Mouse (Mus musculus): Measurements from ENCODE around the gene Ibsp. TPM values are rescaled to one million over a fixed set of nuclear protein-coding genes. Genes with fewer than 3 reads are reported as not detected.

The Ibsp gene
- not detected in 2 replicates for polyA plus RNA-seq (2012; rRNA removed)

DNA sequence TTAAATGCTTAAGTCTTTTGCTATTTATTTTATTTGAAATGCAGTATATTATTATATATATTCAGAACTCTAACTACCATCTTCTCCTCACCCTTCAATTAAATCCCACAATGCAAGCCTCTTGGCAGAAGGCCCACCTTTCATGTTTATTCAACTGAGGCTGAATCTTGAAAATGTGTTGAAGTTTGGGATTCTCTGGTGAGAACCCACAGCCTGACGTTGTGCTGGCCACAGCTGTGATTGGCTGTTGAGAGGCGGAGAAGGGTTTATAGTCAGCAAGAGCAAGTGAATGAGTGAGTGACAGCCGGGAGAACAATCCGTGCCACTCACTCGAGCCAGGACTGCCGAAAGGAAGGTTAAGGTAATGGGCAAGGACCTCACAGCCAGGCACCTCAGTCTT is at the start of gene Ibsp:
Ibsp (plus strand) TSS at position 178 of the 400 bp plus-strand sequence.
- Histone ChIP-seq H3K4me1 (ENCODE audit: control insufficient read depth, insufficient read depth, insufficient read length, low read length) (no peaks in the 10 kb centered on the region), H3K36me3 (ENCODE audit: control insufficient read depth, insufficient read depth, low read length) (no peaks in the 10 kb centered on the region), H3K27ac (ENCODE audit: insufficient read depth, low read depth, low read length) (no peak within 1 kb of the TSS), H3K27me3 (ENCODE audit: control insufficient read depth, insufficient read depth, low read length) (0 out of 2 replicates have a peak, but pooled peaks cover 2% of the 10 kb centered on the region), H3K4me3 (ENCODE audit: low read depth, low read length) (no peak within 1 kb of the TSS)
- WGBS = 64% methylated on average over 6 of the region's 6 CpGs
- TF ChIP-seq POLR2A (IDR thresholded peaks at IDR 0.05; ENCODE audit: low read depth, low read length) (no peak), CTCF (IDR thresholded peaks at IDR 0.05; ENCODE audit: extremely low read depth, insufficient read length, insufficient replicate concordance, low read depth, low read length) (no peak)

DNA sequence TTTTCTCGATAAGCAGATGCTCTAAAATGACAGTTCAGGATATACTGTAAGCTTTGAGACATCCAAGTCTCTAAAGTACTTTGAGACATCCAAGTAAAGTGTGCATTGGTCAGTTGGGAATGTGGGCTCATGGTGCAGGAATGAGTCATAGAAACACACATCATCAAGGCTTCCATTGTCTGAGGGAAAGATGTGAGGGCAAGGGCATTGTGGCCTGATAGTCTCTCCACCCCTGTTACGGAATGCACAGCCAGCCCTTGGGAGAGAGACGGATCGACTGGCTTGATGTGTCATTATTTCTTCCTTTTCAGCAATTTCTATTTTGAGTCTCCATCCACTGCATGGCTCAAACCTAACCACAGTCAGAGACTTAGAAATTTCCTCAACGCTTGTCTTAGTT is 47.2 kb upstream of the Ibsp start:
- 80% methylated on average over 5 of the region's 5 CpGs for whole genome bisulfite sequencing
- no peaks in the 10 kb centered on the region for H3K27me3 ChIP-seq (ENCODE audit: control insufficient read depth, insufficient read depth, low read length)
- H3K36me3 ChIP-seq (ENCODE audit: control insufficient read depth, insufficient read depth, low read length) = no peaks in the 10 kb centered on the region
- no peaks in the 10 kb centered on the region for H3K4me1 ChIP-seq (ENCODE audit: control insufficient read depth, insufficient read depth, insufficient read length, low read length)
- H3K4me3 ChIP-seq (ENCODE audit: low read depth, low read length) = no peak overlapping the region
- no peak for TF ChIP-seq CTCF (IDR thresholded peaks at IDR 0.05; ENCODE audit: extremely low read depth, insufficient read length, insufficient replicate concordance, low read depth, low read length)
- TF ChIP-seq POLR2A (IDR thresholded peaks at IDR 0.05; ENCODE audit: low read depth, low read length) = no peak
- no peak overlapping the region for H3K27ac ChIP-seq (ENCODE audit: insufficient read depth, low read depth, low read length)

- 31% methylated on average over 3 of the region's 3 CpGs for whole genome bisulfite sequencing
- no peak overlapping the region for H3K4me3 ChIP-seq (ENCODE audit: low read depth, low read length)
- H3K27me3 ChIP-seq (ENCODE audit: control insufficient read depth, insufficient read depth, low read length) = no peaks in the 10 kb centered on the region
- TF ChIP-seq POLR2A (IDR thresholded peaks at IDR 0.05; ENCODE audit: low read depth, low read length) = no peak
- no peak for TF ChIP-seq CTCF (IDR thresholded peaks at IDR 0.05; ENCODE audit: extremely low read depth, insufficient read length, insufficient replicate concordance, low read depth, low read length)
- H3K27ac ChIP-seq (ENCODE audit: insufficient read depth, low read depth, low read length) = no peak overlapping the region
- no peaks in the 10 kb centered on the region for H3K36me3 ChIP-seq (ENCODE audit: control insufficient read depth, insufficient read depth, low read length)
- no peaks in the 10 kb centered on the region for H3K4me1 ChIP-seq (ENCODE audit: control insufficient read depth, insufficient read depth, insufficient read length, low read length)
Observed at GRCm38 (mm10) chr5:104256585-104256984, 42.4 kb upstream of the Ibsp start.

DNA sequence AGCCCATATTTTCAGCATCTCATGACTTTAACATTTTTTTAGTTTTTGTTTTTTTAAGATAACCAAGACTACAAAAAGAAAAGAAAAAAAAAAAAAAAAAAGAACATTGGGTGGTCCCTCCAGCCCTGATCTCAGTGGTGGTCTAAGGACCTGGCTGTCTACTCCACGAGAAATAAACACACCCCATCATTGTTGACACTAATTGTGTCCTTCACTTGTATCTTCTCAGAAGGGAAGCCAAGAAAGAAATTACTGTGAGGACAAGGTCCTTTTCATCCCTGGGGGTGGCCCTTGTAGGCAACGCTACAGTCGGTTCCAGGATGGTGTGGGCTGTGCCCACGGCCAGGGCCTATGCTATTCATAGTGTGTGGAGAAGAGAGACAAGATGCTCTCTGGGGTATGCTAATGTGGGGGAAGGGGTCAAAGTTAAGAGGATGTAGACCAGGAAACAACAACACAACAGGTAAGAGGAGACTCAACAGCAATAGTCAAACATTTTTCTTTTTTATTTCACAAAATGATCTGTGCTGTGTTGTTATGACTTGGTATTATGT is 37.0 kb upstream of the Ibsp start:
- peaks cover 8% of the 10 kb centered on the region; the same call in 1 of the 2 replicates for H3K4me1 ChIP-seq (ENCODE audit: control insufficient read depth, insufficient read depth, insufficient read length, low read length)
- H3K36me3 ChIP-seq (ENCODE audit: control insufficient read depth, insufficient read depth, low read length) = no peaks in the 10 kb centered on the region
- H3K27ac ChIP-seq (ENCODE audit: insufficient read depth, low read depth, low read length) = no peak overlapping the region
- TF ChIP-seq CTCF (IDR thresholded peaks at IDR 0.05; ENCODE audit: extremely low read depth, insufficient read length, insufficient replicate concordance, low read depth, low read length) (no peak), POLR2A (IDR thresholded peaks at IDR 0.05; ENCODE audit: low read depth, low read length) (no peak)
- H3K27me3 ChIP-seq (ENCODE audit: control insufficient read depth, insufficient read depth, low read length) = no peaks in the 10 kb centered on the region
- WGBS = 69% methylated on average over 4 of the region's 4 CpGs
- no peak overlapping the region for H3K4me3 ChIP-seq (ENCODE audit: low read depth, low read length)

DNA sequence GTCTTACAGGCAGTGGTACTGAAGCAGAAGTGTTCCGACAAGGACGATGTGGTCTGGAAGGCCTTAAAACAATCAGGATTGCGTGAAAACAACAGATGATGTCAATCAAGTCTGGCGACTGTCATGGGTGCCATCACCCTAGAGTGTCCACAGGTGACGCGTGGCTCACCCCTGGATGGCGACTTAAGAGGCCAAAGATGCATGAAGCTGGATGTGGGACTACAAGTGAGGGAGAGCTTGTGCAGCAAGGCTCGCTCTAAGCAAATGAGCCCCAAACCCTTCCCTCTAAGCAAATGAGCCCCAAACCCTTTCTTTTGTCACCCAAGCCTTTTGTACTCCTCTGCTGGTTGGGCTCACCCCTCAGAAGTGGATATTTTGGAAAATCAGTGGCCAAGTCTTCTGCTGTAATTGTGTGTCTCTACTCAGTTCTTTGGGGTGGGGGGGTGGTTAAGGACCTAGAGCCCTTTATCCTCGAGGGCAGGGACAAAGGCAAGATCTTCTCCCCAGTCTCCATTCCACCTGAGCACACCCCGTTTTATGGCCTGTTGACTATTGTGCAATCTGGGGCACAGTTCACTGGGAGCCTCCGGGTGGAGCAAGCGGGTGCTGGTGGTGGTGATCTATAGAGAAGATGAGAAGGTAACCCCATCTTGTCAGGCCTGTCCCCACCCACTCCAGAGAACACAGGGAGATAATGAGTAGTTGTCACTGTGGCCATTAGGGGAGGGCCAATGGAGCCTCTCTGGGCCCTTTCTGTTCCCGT is 35.8 kb upstream of the Ibsp start:
- Histone ChIP-seq H3K27me3 (ENCODE audit: control insufficient read depth, insufficient read depth, low read length) (no peaks in the 10 kb centered on the region), H3K27ac (ENCODE audit: insufficient read depth, low read depth, low read length) (no peak overlapping the region), H3K36me3 (ENCODE audit: control insufficient read depth, insufficient read depth, low read length) (no peaks in the 10 kb centered on the region), H3K4me3 (ENCODE audit: low read depth, low read length) (no peak overlapping the region), H3K4me1 (ENCODE audit: control insufficient read depth, insufficient read depth, insufficient read length, low read length) (peaks cover 8% of the 10 kb centered on the region; the same call in 1 of the 2 replicates)
- TF ChIP-seq POLR2A (IDR thresholded peaks at IDR 0.05; ENCODE audit: low read depth, low read length) (no peak), CTCF (IDR thresholded peaks at IDR 0.05; ENCODE audit: extremely low read depth, insufficient read length, insufficient replicate concordance, low read depth, low read length) (no peak)
- 69% methylated on average over 13 of the region's 13 CpGs for WGBS

- no peak overlapping the region for H3K4me3 ChIP-seq (ENCODE audit: low read depth, low read length)
- 78% methylated on average over 6 of the region's 6 CpGs for WGBS
- 0 out of 2 replicates have a peak, but pooled peaks cover 2% of the 10 kb centered on the region for H3K27me3 ChIP-seq (ENCODE audit: control insufficient read depth, insufficient read depth, low read length)
- H3K4me1 ChIP-seq (ENCODE audit: control insufficient read depth, insufficient read depth, insufficient read length, low read length) = no peaks in the 10 kb centered on the region
- TF ChIP-seq CTCF (IDR thresholded peaks at IDR 0.05; ENCODE audit: extremely low read depth, insufficient read length, insufficient replicate concordance, low read depth, low read length) = no peak
- no peak for TF ChIP-seq POLR2A (IDR thresholded peaks at IDR 0.05; ENCODE audit: low read depth, low read length)
- no peak overlapping the region for H3K27ac ChIP-seq (ENCODE audit: insufficient read depth, low read depth, low read length)
- no peaks in the 10 kb centered on the region for H3K36me3 ChIP-seq (ENCODE audit: control insufficient read depth, insufficient read depth, low read length)
Observed at GRCm38 (mm10) chr5:104294201-104294600, 4.8 kb upstream of the Ibsp start.

DNA sequence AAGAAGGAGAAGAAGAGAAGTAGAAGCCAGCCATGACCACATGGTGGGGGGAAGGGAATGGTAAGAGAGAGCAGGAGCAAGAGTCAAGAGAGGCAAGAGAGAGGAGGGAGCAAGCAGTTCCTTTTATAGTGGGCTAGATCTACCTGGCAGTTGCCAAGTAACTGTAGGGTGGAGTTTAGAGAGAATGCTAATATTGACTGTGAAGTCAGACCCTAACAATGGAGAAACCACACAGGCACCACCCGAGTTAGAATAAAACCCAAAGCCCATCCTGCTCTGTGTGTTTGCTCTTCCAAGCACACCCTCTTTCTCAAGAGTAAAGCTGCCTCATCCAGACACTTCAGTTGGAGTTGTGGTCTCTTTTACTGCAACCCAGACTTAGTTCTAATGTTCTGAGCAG is 15.1 kb downstream of the Ibsp start:
- H3K4me3 ChIP-seq (ENCODE audit: low read depth, low read length) = no peak overlapping the region
- no peak for TF ChIP-seq POLR2A (IDR thresholded peaks at IDR 0.05; ENCODE audit: low read depth, low read length)
- no peak for TF ChIP-seq CTCF (IDR thresholded peaks at IDR 0.05; ENCODE audit: extremely low read depth, insufficient read length, insufficient replicate concordance, low read depth, low read length)
- H3K27me3 ChIP-seq (ENCODE audit: control insufficient read depth, insufficient read depth, low read length) = no peaks in the 10 kb centered on the region
- 22% methylated on average over 1 of the region's 1 CpGs for WGBS
- no peak overlapping the region for H3K27ac ChIP-seq (ENCODE audit: insufficient read depth, low read depth, low read length)
- no peaks in the 10 kb centered on the region for H3K4me1 ChIP-seq (ENCODE audit: control insufficient read depth, insufficient read depth, insufficient read length, low read length)
- H3K36me3 ChIP-seq (ENCODE audit: control insufficient read depth, insufficient read depth, low read length) = no peaks in the 10 kb centered on the region
